ENCODE assay signal across 11 mouse cellular contexts in genomic region chr1:47051109-47051508, GRCm38 (mm10).
"Had no signal": no experiment of that assay in that cellular context is flagged by ENCODE, and none has a peak within 500 bp of the region (broad histone marks: within the 10 kb centered on the region; RNA-seq: fewer than 3 reads in every experiment).

No protein-coding gene starts in this region.

- ATAC-seq: inflammation-experienced regulatory T-cells, adult 6 months; intestine, postnatal 0 days; liver, postnatal 0 days; midbrain, embryonic 16.5 days had no signal

- DNase-seq: kidney, adult 8-10 months; kidney, postnatal 25 days; liver; liver, embryonic 13.5 days; liver, postnatal 0 days; lung, postnatal 14 days; right cerebral cortex, postnatal 25 days; thymus, postnatal 14 days had no signal
